Mouse (Mus musculus) liver, embryonic 11.5 days (tissue): ENCODE data around the gene Ksr1. TPM values are rescaled to one million over a fixed set of nuclear protein-coding genes. Genes with fewer than 3 reads are reported as not detected.

Experiments used
- ATAC-seq: fragments of 200-750 bp; cut with Nextera tagmentation; replicated peaks from 2 replicates; pipeline ENCODE4 v1.8.0; 2017; ENCODE audit warnings: moderate number of reproducible peaks, mild to moderate bottlenecking, moderate TSS enrichment, moderate library complexity; ENCODE audit not compliant: low FRiP score
- DNase-seq: peaks from one replicate; pipeline ENCODE4 v3.0.0-alpha.2; 2017; ENCODE audit warnings: low spot score
- H3K27ac ChIP-seq: fragments of 300-500 bp; sonication (generic); 2 replicates; pipeline ENCODE4 v1.5.1; 2014; ENCODE audit warnings: mild to moderate bottlenecking, low read depth, low read length, control low read depth
- H3K27me3 ChIP-seq: fragments of 300-500 bp; sonication (generic); replicated peaks from 2 replicates; pipeline ENCODE4 v1.6.1; 2014; ENCODE audit warnings: low read length, mixed read lengths; ENCODE audit not compliant: control insufficient read depth, insufficient read depth
- H3K36me3 ChIP-seq: fragments of 300-500 bp; sonication (generic); 2 replicates; pipeline ENCODE4 v1.6.1; 2014; ENCODE audit warnings: mild to moderate bottlenecking, low read length, moderate library complexity, mixed read lengths; ENCODE audit not compliant: control insufficient read depth, insufficient read depth
- H3K4me1 ChIP-seq: fragments of 300-500 bp; sonication (generic); replicated peaks from 2 replicates; pipeline ENCODE4 v1.6.1; 2014; ENCODE audit warnings: low read length, mixed read lengths; ENCODE audit not compliant: control insufficient read depth, insufficient read depth
- H3K4me2 ChIP-seq: fragments of 300-500 bp; sonication (generic); 2 replicates; pipeline ENCODE4 v1.6.1; 2014; ENCODE audit warnings: mild to moderate bottlenecking, control low read depth, moderate library complexity
- H3K4me3 ChIP-seq: fragments of 300-500 bp; sonication (generic); 2 replicates; pipeline ENCODE4 v1.5.1; 2014; ENCODE audit warnings: low read depth, low read length, control low read depth
- H3K9ac ChIP-seq: fragments of 300-500 bp; sonication (generic); 2 replicates; pipeline ENCODE4 v1.6.1; 2014; ENCODE audit warnings: low read depth, low read length, control low read depth
- H3K9me3 ChIP-seq: fragments of 300-500 bp; sonication (generic); 2 replicates; pipeline ENCODE4 v1.6.1; 2016; ENCODE audit warnings: low read length, inconsistent platforms, mixed read lengths; ENCODE audit not compliant: control insufficient read depth
- WGBS: fragments of 180-500 bp; shearing (Covaris S2); extraction: QIAGEN DNeasy Blood & Tissue Kit; methylation state at CpG from one replicate; pipeline ENCODE4 v1.1.7; 2014; 5-methylcytosine and 5-hydroxymethylcytosine counted together
- polyA plus RNA-seq: library from polyadenylated mRNA; unstranded; fragments of >200 nt; fragmentation: Nextera tagmentation; extraction: Ambion mirVana; gene quantifications from 2 replicates; pipeline ENCODE4 v1.2.1, GENCODE M21; 2014

Gene Ksr1
- polyA plus RNA-seq, 1 experiment from 2014 or later = 5.0 TPM

- Histone ChIP-seq H3K4me2 (no peak overlapping the region), H3K27ac (no peak overlapping the region), H3K4me3 (no peak overlapping the region), H3K9me3 (no peaks in the 10 kb centered on the region), H3K9ac (no peak overlapping the region), H3K27me3 (no peaks in the 10 kb centered on the region), H3K4me1 (peaks cover 12% of the 10 kb centered on the region; the same call in 1 of the 2 replicates), H3K36me3 (no peaks in the 10 kb centered on the region)
- ATAC-seq (no peak), DNase-seq (no peak)
- WGBS = 80% methylated on average over 8 of the region's 8 CpGs
Measured at GRCm38 (mm10) chr11:79099032-79099431, 47.2 kb downstream of the Ksr1 start.

- Histone ChIP-seq H3K9ac (no peak overlapping the region), H3K36me3 (no peaks in the 10 kb centered on the region), H3K4me2 (no peak overlapping the region), H3K4me1 (peaks cover 18% of the 10 kb centered on the region; the same call in 1 of the 2 replicates), H3K27me3 (no peaks in the 10 kb centered on the region), H3K9me3 (no peaks in the 10 kb centered on the region), H3K4me3 (no peak overlapping the region), H3K27ac (no peak overlapping the region)
- 84% methylated on average over 7 of the region's 7 CpGs for WGBS
- ATAC-seq (no peak), DNase-seq (no peak)
Measured at GRCm38 (mm10) chr11:79097736-79098135, 48.5 kb downstream of the Ksr1 start.

GRCm38 (mm10) chr11:79096673-79097072 is 49.5 kb downstream of the Ksr1 start:
- Histone ChIP-seq H3K4me1 (peaks cover 18% of the 10 kb centered on the region; the same call in 1 of the 2 replicates), H3K36me3 (no peaks in the 10 kb centered on the region)
- 72% methylated on average over 5 of the region's 5 CpGs for WGBS

GRCm38 (mm10) chr11:79095713-79096112 is 50.5 kb downstream of the Ksr1 start:
- Histone ChIP-seq H3K9me3 (no peaks in the 10 kb centered on the region), H3K36me3 (no peaks in the 10 kb centered on the region), H3K27ac (no peak overlapping the region), H3K4me2 (no peak overlapping the region), H3K4me3 (no peak overlapping the region), H3K4me1 (peaks cover 18% of the 10 kb centered on the region; the same call in 1 of the 2 replicates), H3K27me3 (no peaks in the 10 kb centered on the region), H3K9ac (no peak overlapping the region)
- 64% methylated on average over 2 of the region's 2 CpGs for WGBS
- no peak for ATAC-seq
- no peak for DNase-seq

More at GRCm38 (mm10) chr11:79096673-79097072, 49.5 kb downstream of the Ksr1 start:
- no peak overlapping the region for H3K9ac ChIP-seq
- DNase-seq = no peak
- no peaks in the 10 kb centered on the region for H3K27me3 ChIP-seq
- no peak for ATAC-seq
- H3K9me3 ChIP-seq = no peaks in the 10 kb centered on the region
- no peak overlapping the region for H3K4me3 ChIP-seq
- H3K4me2 ChIP-seq = no peak overlapping the region
- H3K27ac ChIP-seq = no peak overlapping the region

- no peaks in the 10 kb centered on the region for H3K36me3 ChIP-seq
- no peaks in the 10 kb centered on the region for H3K27me3 ChIP-seq
- peaks cover 18% of the 10 kb centered on the region; the same call in 1 of the 2 replicates for H3K4me1 ChIP-seq
- DNase-seq = no peak
- 57% methylated on average over 5 of the region's 5 CpGs for WGBS
- no peak overlapping the region for H3K27ac ChIP-seq
- H3K9ac ChIP-seq = no peak overlapping the region
- no peak for ATAC-seq
- H3K4me2 ChIP-seq = no peak overlapping the region
- H3K9me3 ChIP-seq = no peaks in the 10 kb centered on the region
- H3K4me3 ChIP-seq = no peak overlapping the region
Measured at GRCm38 (mm10) chr11:79094727-79095126, 51.5 kb downstream of the Ksr1 start.

- 73% methylated on average over 10 of the region's 10 CpGs for WGBS
- Histone ChIP-seq H3K4me3 (no peak overlapping the region), H3K27ac (no peak overlapping the region), H3K4me2 (no peak overlapping the region), H3K9ac (no peak overlapping the region), H3K27me3 (no peaks in the 10 kb centered on the region), H3K9me3 (no peaks in the 10 kb centered on the region), H3K4me1 (peaks cover 20% of the 10 kb centered on the region), H3K36me3 (no peaks in the 10 kb centered on the region)
- DNase-seq (no peak), ATAC-seq (no peak)
Measured at GRCm38 (mm10) chr11:79093986-79094695, 52.1 kb downstream of the Ksr1 start.

GRCm38 (mm10) chr11:79093386-79093906 is 52.8 kb downstream of the Ksr1 start:
- WGBS = 63% methylated on average over 15 of the region's 15 CpGs
- Histone ChIP-seq H3K27ac (no peak overlapping the region), H3K27me3 (no peaks in the 10 kb centered on the region), H3K36me3 (no peaks in the 10 kb centered on the region), H3K4me2 (no peak overlapping the region), H3K9ac (no peak overlapping the region), H3K9me3 (no peaks in the 10 kb centered on the region), H3K4me3 (no peak overlapping the region), H3K4me1 (peaks cover 17% of the 10 kb centered on the region)
- no peak for ATAC-seq
- no peak for DNase-seq

- H3K27me3 ChIP-seq = no peaks in the 10 kb centered on the region
- H3K4me3 ChIP-seq = no peak overlapping the region
- WGBS = 39% methylated on average over 7 of the region's 7 CpGs
- no peak overlapping the region for H3K27ac ChIP-seq
- H3K4me2 ChIP-seq = no peak overlapping the region
- ATAC-seq = no peak
- no peak for DNase-seq
- no peaks in the 10 kb centered on the region for H3K9me3 ChIP-seq
- H3K4me1 ChIP-seq = peaks cover 22% of the 10 kb centered on the region
- no peak overlapping the region for H3K9ac ChIP-seq
- H3K36me3 ChIP-seq = no peaks in the 10 kb centered on the region
Measured at GRCm38 (mm10) chr11:79092802-79093201, 53.4 kb downstream of the Ksr1 start.

GRCm38 (mm10) chr11:79092245-79092644 is 54.0 kb downstream of the Ksr1 start:
- Histone ChIP-seq H3K36me3 (no peaks in the 10 kb centered on the region), H3K27ac (no peak overlapping the region), H3K9ac (no peak overlapping the region), H3K4me1 (peaks cover 27% of the 10 kb centered on the region), H3K9me3 (no peaks in the 10 kb centered on the region), H3K4me2 (no peak overlapping the region), H3K27me3 (no peaks in the 10 kb centered on the region), H3K4me3 (no peak overlapping the region)
- 82% methylated on average over 6 of the region's 6 CpGs for WGBS
- ATAC-seq (no peak), DNase-seq (no peak)
